Mouse (Mus musculus) midbrain, embryonic 12.5 days (tissue): Measurements from ENCODE around the gene Gm10310. TPM values are rescaled to one million over a fixed set of nuclear protein-coding genes. Genes with fewer than 3 reads are reported as not detected.
"Not testable (repeated sequence)": the region's sequence is repeated elsewhere in the genome, so short reads cannot be mapped to it uniquely, and the experiment has no call there.

Experiments
- ATAC-seq: fragments of 200-750 bp; cut with Nextera tagmentation; 2 replicates; pipeline ENCODE4 v1.8.0; 2017; ENCODE audit warnings: low read depth, moderate TSS enrichment, moderate library complexity; ENCODE audit not compliant: low FRiP score
- H3K27ac ChIP-seq: fragments of 300-500 bp; sonication (generic); replicated peaks from 2 replicates; pipeline ENCODE4 v1.5.1; 2016; ENCODE audit warnings: mild to moderate bottlenecking
- H3K27me3 ChIP-seq: fragments of 300-500 bp; sonication (generic); 2 replicates; pipeline ENCODE4 v1.6.1; 2016; ENCODE audit warnings: mild to moderate bottlenecking
- H3K36me3 ChIP-seq: fragments of 300-500 bp; sonication (generic); 2 replicates; pipeline ENCODE4 v1.6.1; 2016
- H3K4me1 ChIP-seq: fragments of 300-500 bp; sonication (generic); 2 replicates; pipeline ENCODE4 v1.6.1; 2016
- H3K4me2 ChIP-seq: fragments of 300-500 bp; sonication (generic); replicated peaks from 2 replicates; pipeline ENCODE4 v1.6.1; 2016; ENCODE audit warnings: mild to moderate bottlenecking, moderate library complexity
- H3K4me3 ChIP-seq: fragments of 300-500 bp; sonication (generic); 2 replicates; pipeline ENCODE4 v1.5.1; 2016; ENCODE audit warnings: mild to moderate bottlenecking
- H3K9ac ChIP-seq: fragments of 300-500 bp; sonication (generic); replicated peaks from 2 replicates; pipeline ENCODE4 v1.6.1; 2016; ENCODE audit warnings: mild to moderate bottlenecking, moderate library complexity
- H3K9me3 ChIP-seq: fragments of 300-500 bp; sonication (generic); 2 replicates; pipeline ENCODE4 v1.6.1; 2016; ENCODE audit warnings: mild to moderate bottlenecking
- WGBS: fragments of 180-500 bp; shearing (Covaris S2); methylation state at CpG from one replicate; pipeline ENCODE4 v1.1.7; 2016; 5-methylcytosine and 5-hydroxymethylcytosine counted together
- polyA plus RNA-seq: library from polyadenylated mRNA; unstranded; fragments of >200 nt; fragmentation: Nextera tagmentation; extraction: Ambion mirVana; gene quantifications from 2 replicates; pipeline ENCODE4 v1.2.1, GENCODE M21; 2016

Gm10310 gene
- not detected in 2 replicates for polyA plus RNA-seq

DNA sequence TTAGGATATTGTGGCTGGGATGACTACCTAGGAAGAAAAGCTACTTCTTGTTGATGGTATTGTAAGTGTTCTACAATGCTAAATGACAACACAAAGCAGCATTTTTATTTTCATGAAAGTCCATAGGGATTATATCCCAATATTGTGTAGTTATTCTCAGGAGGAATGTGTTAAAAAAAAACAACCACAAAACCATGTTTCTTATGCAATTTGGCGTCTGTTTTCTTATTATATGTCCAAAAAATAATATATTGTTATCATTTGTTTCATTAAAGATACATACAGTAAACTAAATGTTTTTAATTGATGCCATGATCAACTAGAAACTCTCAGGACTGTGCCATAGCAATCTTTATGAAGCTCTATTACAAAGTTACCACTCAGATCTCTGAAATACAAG, at the start of gene Gm10310:
Gm10310 (minus strand) TSS at position 101 of the 400 bp plus-strand sequence.
- not testable (repeated sequence) for H3K4me2 ChIP-seq, H3K27ac ChIP-seq, ATAC-seq, H3K4me1 ChIP-seq, H3K9me3 ChIP-seq, H3K36me3 ChIP-seq, H3K9ac ChIP-seq, H3K4me3 ChIP-seq, H3K27me3 ChIP-seq
- no CpG with 5 or more reads among the region's 1 CpGs for whole genome bisulfite sequencing

- no peak for ATAC-seq
- no peaks in the 10 kb centered on the region for H3K36me3 ChIP-seq
- H3K27me3 ChIP-seq: no peaks in the 10 kb centered on the region
- no peaks in the 10 kb centered on the region for H3K4me1 ChIP-seq
- H3K4me3 ChIP-seq: no peak within 1 kb of the TSS
- H3K9ac ChIP-seq: no peak within 1 kb of the TSS
- H3K4me2 ChIP-seq: no peak within 1 kb of the TSS
- H3K9me3 ChIP-seq: no peaks in the 10 kb centered on the region
- H3K27ac ChIP-seq: no peak within 1 kb of the TSS
These were observed 45.2 kb upstream of the Gm10310 start, which contains the start of gene Olfr821 for GRCm38 (mm10) chr10:130030048-130030447. Olfr821 (plus strand) TSS chr10:130030348.

- no peak for ATAC-seq
- Histone ChIP-seq H3K9me3 (no peaks in the 10 kb centered on the region), H3K4me3 (no peak within 1 kb of the TSS), H3K4me1 (no peaks in the 10 kb centered on the region), H3K27me3 (no peaks in the 10 kb centered on the region), H3K27ac (no peak within 1 kb of the TSS), H3K36me3 (no peaks in the 10 kb centered on the region), H3K9ac (no peak within 1 kb of the TSS), H3K4me2 (no peak within 1 kb of the TSS)
These were observed 27.5 kb upstream of the Gm10310 start, which contains the start of gene Olfr820 for GRCm38 (mm10) chr10:130012321-130012720. Olfr820 (plus strand) TSS chr10:130012621.

GRCm38 (mm10) chr10:130005366-130005765, 20.5 kb upstream of the Gm10310 start:
- not testable (repeated sequence) for H3K9ac ChIP-seq, H3K4me2 ChIP-seq, H3K4me3 ChIP-seq, H3K36me3 ChIP-seq, ATAC-seq, H3K27ac ChIP-seq, H3K27me3 ChIP-seq, H3K4me1 ChIP-seq, H3K9me3 ChIP-seq
- 85% methylated on average over 4 of the region's 4 CpGs for WGBS

DNA sequence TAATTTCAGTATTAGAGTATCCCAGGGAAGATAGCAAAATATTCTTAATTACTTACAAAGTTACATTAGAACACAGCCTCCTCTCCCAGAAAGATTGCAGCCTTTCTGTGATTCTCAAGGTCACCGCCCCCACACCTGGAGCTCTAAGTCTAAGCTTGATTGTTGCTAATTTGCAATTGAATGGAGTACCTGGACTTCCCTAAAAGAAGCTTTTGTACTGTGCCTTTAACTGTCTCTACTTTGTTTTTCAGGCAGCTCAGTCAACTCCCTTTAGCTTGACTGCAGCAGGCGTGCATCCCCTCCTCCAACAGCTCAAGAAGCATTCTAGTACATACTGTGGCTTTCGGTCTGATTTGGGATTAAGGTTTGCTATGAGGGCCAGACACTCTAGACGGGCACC, 19.2 kb upstream of the Gm10310 start:
- H3K4me2 ChIP-seq, H3K9ac ChIP-seq, H3K9me3 ChIP-seq, H3K36me3 ChIP-seq, ATAC-seq, H3K4me3 ChIP-seq, H3K27me3 ChIP-seq, H3K27ac ChIP-seq, H3K4me1 ChIP-seq: not testable (repeated sequence)
- WGBS: 85% methylated on average over 4 of the region's 4 CpGs

DNA sequence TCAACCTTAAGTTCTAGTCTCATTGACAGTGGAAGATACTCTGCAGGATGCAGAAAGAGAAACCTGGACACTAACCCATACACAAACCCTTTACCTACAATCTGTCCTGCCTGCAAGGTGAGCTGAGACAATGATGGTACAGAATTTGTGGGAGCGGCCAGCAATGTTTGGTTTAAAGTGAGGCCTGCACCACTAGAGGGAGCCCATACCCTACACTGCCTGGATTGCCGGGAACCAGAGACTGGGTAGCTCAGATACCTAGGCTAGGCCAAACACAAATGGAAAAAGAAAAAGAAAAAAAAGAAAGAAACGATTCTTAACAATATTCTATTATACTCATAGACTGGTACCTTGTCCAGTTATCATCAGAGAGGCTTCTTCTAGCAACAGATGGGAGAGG, 3.0 kb downstream of the Gm10310 start:
- no CpG with 5 or more reads among the region's 3 CpGs for WGBS
- H3K4me1 ChIP-seq, H3K4me3 ChIP-seq, H3K4me2 ChIP-seq, H3K9ac ChIP-seq, H3K27ac ChIP-seq, H3K9me3 ChIP-seq, H3K27me3 ChIP-seq, H3K36me3 ChIP-seq: not testable (repeated sequence)
- peak; percentile 74 for ATAC-seq

- not testable (repeated sequence) for H3K36me3 ChIP-seq, H3K4me1 ChIP-seq, H3K9ac ChIP-seq, H3K9me3 ChIP-seq, H3K4me3 ChIP-seq, H3K27me3 ChIP-seq, ATAC-seq, H3K27ac ChIP-seq, H3K4me2 ChIP-seq
- no CpG with 5 or more reads among the region's 2 CpGs for WGBS
These were observed 8.8 kb downstream of the Gm10310 start, which contains the start of gene Olfr247 for GRCm38 (mm10) chr10:129976040-129976439. Olfr247 (minus strand) TSS chr10:129976140.

- H3K27ac ChIP-seq, H3K4me3 ChIP-seq, H3K4me1 ChIP-seq, H3K9ac ChIP-seq, H3K9me3 ChIP-seq, H3K36me3 ChIP-seq, H3K4me2 ChIP-seq, H3K27me3 ChIP-seq: not testable (repeated sequence)
- whole genome bisulfite sequencing: no CpG with 5 or more reads among the region's 3 CpGs
- ATAC-seq: peak; percentile 71
These were observed 11.9 kb downstream of the Gm10310 start for GRCm38 (mm10) chr10:129972994-129973393.

DNA sequence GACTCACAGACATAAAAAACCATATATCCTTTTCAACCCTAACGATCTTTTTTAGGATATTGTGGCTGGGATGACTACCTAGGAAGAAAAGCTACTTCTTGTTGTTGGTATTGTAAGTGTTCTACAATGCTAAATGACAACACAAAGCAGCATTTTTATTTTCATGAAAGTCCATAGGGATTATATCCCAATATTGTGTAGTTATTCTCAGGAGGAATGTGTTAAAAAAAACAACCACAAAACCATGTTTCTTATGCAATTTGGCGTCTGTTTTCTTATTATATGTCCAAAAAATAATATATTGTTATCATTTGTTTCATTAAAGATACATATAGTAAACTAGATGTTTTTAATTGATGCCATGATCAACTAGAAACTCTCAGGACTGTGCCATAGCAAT, 17.7 kb downstream of the Gm10310 start, which contains the start of gene Olfr819:
Olfr819 (minus strand) TSS at position 101 of the 400 bp plus-strand sequence.
- not testable (repeated sequence) for H3K4me2 ChIP-seq, H3K27ac ChIP-seq, H3K9ac ChIP-seq, H3K36me3 ChIP-seq, H3K4me3 ChIP-seq, H3K4me1 ChIP-seq, H3K9me3 ChIP-seq, H3K27me3 ChIP-seq, ATAC-seq
- 83% methylated on average over 2 of the region's 2 CpGs for WGBS

DNA sequence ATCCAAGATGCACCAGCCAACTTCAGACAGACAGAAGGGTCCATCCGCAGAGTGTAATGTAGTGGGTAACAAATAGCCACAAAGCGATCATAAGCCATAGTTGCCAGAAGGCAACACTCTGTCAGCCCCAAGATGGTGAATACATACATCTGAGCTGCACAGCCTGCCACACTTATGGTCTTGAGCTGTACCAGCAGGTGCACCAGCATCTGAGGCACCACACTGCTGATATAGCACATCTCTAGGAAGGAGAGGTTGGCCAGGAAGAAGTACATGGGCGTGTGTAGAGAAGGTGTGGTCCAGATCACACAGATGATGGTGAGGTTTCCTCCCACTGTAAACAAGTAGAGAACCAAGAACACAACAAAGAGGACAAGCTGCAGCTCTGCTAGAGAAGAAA, 18.6 kb downstream of the Gm10310 start:
- ATAC-seq, H3K4me2 ChIP-seq, H3K4me1 ChIP-seq, H3K36me3 ChIP-seq, H3K9me3 ChIP-seq, H3K27me3 ChIP-seq, H3K27ac ChIP-seq, H3K9ac ChIP-seq, H3K4me3 ChIP-seq: not testable (repeated sequence)
- 90% methylated on average over 2 of the region's 3 CpGs for WGBS

DNA sequence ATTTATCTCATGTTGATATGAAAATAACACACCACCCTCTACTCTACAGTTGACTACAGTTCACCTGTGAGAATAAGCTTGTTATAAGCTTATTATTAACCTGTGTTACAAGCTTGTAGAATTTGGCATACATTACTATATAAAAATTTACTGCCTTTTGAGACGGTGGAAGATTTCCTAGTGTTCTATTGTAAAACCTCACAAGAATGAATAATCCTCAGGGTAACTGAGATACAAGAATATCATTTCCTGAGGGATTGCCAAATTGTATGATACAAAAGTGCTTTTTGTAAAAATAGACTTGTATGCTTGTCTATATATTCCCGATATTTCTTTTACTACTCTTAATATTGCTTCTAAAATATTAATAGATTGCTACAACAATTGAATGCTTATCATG, 35.9 kb downstream of the Gm10310 start, which contains the start of gene Olfr818:
Olfr818 (minus strand) TSS at position 101 of the 400 bp plus-strand sequence.
- Histone ChIP-seq H3K9me3 (no peaks in the 10 kb centered on the region), H3K9ac (no peak within 1 kb of the TSS), H3K27ac (no peak within 1 kb of the TSS), H3K27me3 (no peaks in the 10 kb centered on the region), H3K4me1 (no peaks in the 10 kb centered on the region), H3K36me3 (no peaks in the 10 kb centered on the region), H3K4me3 (no peak within 1 kb of the TSS), H3K4me2 (no peak within 1 kb of the TSS)
- ATAC-seq: no peak
- WGBS: 91% methylated on average over 2 of the region's 2 CpGs
